Mouse (Mus musculus): ENCODE results near the gene Tmed10. TPM values are rescaled to one million over a fixed set of nuclear protein-coding genes. Genes with fewer than 3 reads are reported as not detected.

The Tmed10 gene
- polyA plus RNA-seq, 1 experiment from 2014 or later, result 156 TPM

GRCm38 (mm10) chr12:85344252-85344651, 30.4 kb downstream of the Tmed10 start:
- Histone ChIP-seq H3K9ac (replicated peaks) (no peak overlapping the region), H3K27me3 (no peaks in the 10 kb centered on the region), H3K9me3 (no peaks in the 10 kb centered on the region), H3K4me2 (replicated peaks) (no peak overlapping the region), H3K4me1 (peaks cover 9% of the 10 kb centered on the region), H3K4me3 (no peak overlapping the region), H3K27ac (replicated peaks) (no peak overlapping the region), H3K36me3 (peaks cover 24% of the 10 kb centered on the region)
- no peak for ATAC-seq (replicated peaks)
- WGBS, result 78% methylated on average over 7 of the region's 7 CpGs

GRCm38 (mm10) chr12:85342310-85342709, 32.3 kb downstream of the Tmed10 start:
- H3K4me1 ChIP-seq, result peaks cover 22% of the 10 kb centered on the region
- H3K9ac ChIP-seq (replicated peaks), result no peak overlapping the region
- no peak for ATAC-seq (replicated peaks)
- WGBS, result 79% methylated on average over 3 of the region's 4 CpGs
- no peak overlapping the region for H3K4me3 ChIP-seq
- no peak overlapping the region for H3K27ac ChIP-seq (replicated peaks)
- H3K27me3 ChIP-seq, result no peaks in the 10 kb centered on the region
- H3K4me2 ChIP-seq (replicated peaks), result no peak overlapping the region
- H3K36me3 ChIP-seq, result peaks cover 9% of the 10 kb centered on the region; the same call in 1 of the 2 replicates
- H3K9me3 ChIP-seq, result no peaks in the 10 kb centered on the region

GRCm38 (mm10) chr12:85341131-85341530, 33.5 kb downstream of the Tmed10 start:
- Histone ChIP-seq H3K27me3 (no peaks in the 10 kb centered on the region), H3K4me1 (peaks cover 23% of the 10 kb centered on the region), H3K4me2 (replicated peaks) (no peak overlapping the region), H3K36me3 (peaks cover 9% of the 10 kb centered on the region; the same call in 1 of the 2 replicates), H3K9ac (replicated peaks) (no peak overlapping the region), H3K4me3 (no peak overlapping the region), H3K9me3 (no peaks in the 10 kb centered on the region), H3K27ac (replicated peaks) (0 out of 2 replicates have a peak overlapping the region, but pooled peaks have one; percentile 34)
- WGBS, result 84% methylated on average over 1 of the region's 1 CpGs
- ATAC-seq (replicated peaks), result peak; percentile 36

GRCm38 (mm10) chr12:85339947-85340346, 34.7 kb downstream of the Tmed10 start:
- Histone ChIP-seq H3K27me3 (no peaks in the 10 kb centered on the region), H3K9ac (replicated peaks) (no peak overlapping the region), H3K4me2 (replicated peaks) (peak overlapping the region; percentile 63; the same call in 1 of the 2 replicates), H3K9me3 (no peaks in the 10 kb centered on the region), H3K4me3 (no peak overlapping the region), H3K4me1 (peaks cover 23% of the 10 kb centered on the region), H3K27ac (replicated peaks) (no peak overlapping the region; the same call in 1 of the 2 replicates), H3K36me3 (peaks cover 9% of the 10 kb centered on the region; the same call in 1 of the 2 replicates)
- WGBS, result 54% methylated on average over 4 of the region's 4 CpGs
- ATAC-seq (replicated peaks), result no peak

- peak; percentile 84 for ATAC-seq (replicated peaks)
- peak within 1 kb of the TSS; percentile 86 for H3K27ac ChIP-seq (replicated peaks)
- H3K27me3 ChIP-seq, result no peaks in the 10 kb centered on the region
- peaks cover 15% of the 10 kb centered on the region for H3K36me3 ChIP-seq
- peak within 1 kb of the TSS; percentile 92 for H3K4me3 ChIP-seq
- H3K4me1 ChIP-seq, result peaks cover 23% of the 10 kb centered on the region
- peak within 1 kb of the TSS; percentile 63 for H3K4me2 ChIP-seq (replicated peaks)
- no peaks in the 10 kb centered on the region for H3K9me3 ChIP-seq
- under 1% methylated on average over 36 of the region's 36 CpGs for WGBS
- peak within 1 kb of the TSS; percentile 93 for H3K9ac ChIP-seq (replicated peaks)
Measured at GRCm38 (mm10) chr12:85339243-85339729, 35.4 kb downstream of the Tmed10 start, which contains the start of gene Nek9. Nek9 (minus strand) TSS chr12:85339362.

GRCm38 (mm10) chr12:85338815-85339214, 35.8 kb downstream of the Tmed10 start:
- WGBS, result under 1% methylated on average over 41 of the region's 42 CpGs
- peak; percentile 82 for ATAC-seq (replicated peaks)

GRCm38 (mm10) chr12:85337567-85338311, 36.9 kb downstream of the Tmed10 start:
- Histone ChIP-seq H3K4me3 (peak overlapping the region; percentile 92; the same call in 1 of the 2 replicates), H3K9me3 (no peaks in the 10 kb centered on the region), H3K4me2 (replicated peaks) (peak overlapping the region; percentile 63; the same call in 1 of the 2 replicates), H3K4me1 (peaks cover 23% of the 10 kb centered on the region), H3K36me3 (peaks cover 25% of the 10 kb centered on the region), H3K27ac (replicated peaks) (no peak overlapping the region), H3K27me3 (no peaks in the 10 kb centered on the region), H3K9ac (replicated peaks) (no peak overlapping the region)
- 84% methylated on average over 6 of the region's 6 CpGs for WGBS
- no peak for ATAC-seq (replicated peaks)

More at GRCm38 (mm10) chr12:85338815-85339214, 35.8 kb downstream of the Tmed10 start:
- no peaks in the 10 kb centered on the region for H3K9me3 ChIP-seq
- peak overlapping the region; percentile 92 for H3K4me3 ChIP-seq
- no peaks in the 10 kb centered on the region for H3K27me3 ChIP-seq
- peak overlapping the region; percentile 63 for H3K4me2 ChIP-seq (replicated peaks)
- peaks cover 15% of the 10 kb centered on the region for H3K36me3 ChIP-seq
- peak overlapping the region; percentile 86 for H3K27ac ChIP-seq (replicated peaks)
- H3K9ac ChIP-seq (replicated peaks), result peak overlapping the region; percentile 93
- peaks cover 23% of the 10 kb centered on the region for H3K4me1 ChIP-seq

GRCm38 (mm10) chr12:85330153-85330552, 44.5 kb downstream of the Tmed10 start:
- Histone ChIP-seq H3K4me3 (no peak overlapping the region), H3K36me3 (peaks cover 85% of the 10 kb centered on the region), H3K4me1 (no peaks in the 10 kb centered on the region), H3K9ac (replicated peaks) (no peak overlapping the region), H3K4me2 (replicated peaks) (no peak overlapping the region), H3K27ac (replicated peaks) (no peak overlapping the region), H3K9me3 (no peaks in the 10 kb centered on the region), H3K27me3 (no peaks in the 10 kb centered on the region)
- WGBS, result 94% methylated on average over 7 of the region's 7 CpGs
- no peak for ATAC-seq (replicated peaks)

GRCm38 (mm10) chr12:85308651-85309050, 66.0 kb downstream of the Tmed10 start:
- Histone ChIP-seq H3K27me3 (no peaks in the 10 kb centered on the region), H3K27ac (replicated peaks) (no peak overlapping the region), H3K9ac (replicated peaks) (no peak overlapping the region), H3K4me3 (no peak overlapping the region), H3K36me3 (peaks cover 90% of the 10 kb centered on the region), H3K4me1 (no peaks in the 10 kb centered on the region), H3K9me3 (no peaks in the 10 kb centered on the region), H3K4me2 (replicated peaks) (no peak overlapping the region)
- ATAC-seq (replicated peaks), result no peak
- 59% methylated on average over 3 of the region's 3 CpGs for WGBS

GRCm38 (mm10) chr12:85305247-85305892, 69.3 kb downstream of the Tmed10 start:
- WGBS, result 46% methylated on average over 16 of the region's 16 CpGs
- H3K4me2 ChIP-seq (replicated peaks), result no peak overlapping the region
- H3K9me3 ChIP-seq, result no peaks in the 10 kb centered on the region
- no peak overlapping the region for H3K9ac ChIP-seq (replicated peaks)
- H3K36me3 ChIP-seq, result peaks cover 89% of the 10 kb centered on the region
- peak; percentile 58 for ATAC-seq (replicated peaks)
- no peaks in the 10 kb centered on the region for H3K27me3 ChIP-seq
- no peak overlapping the region; the same call in 1 of the 2 replicates for H3K27ac ChIP-seq (replicated peaks)
- H3K4me3 ChIP-seq, result no peak overlapping the region
- no peaks in the 10 kb centered on the region for H3K4me1 ChIP-seq

- no peaks in the 10 kb centered on the region for H3K27me3 ChIP-seq
- no peak overlapping the region for H3K4me3 ChIP-seq
- H3K4me1 ChIP-seq, result no peaks in the 10 kb centered on the region
- no peak for ATAC-seq (replicated peaks)
- H3K9me3 ChIP-seq, result no peaks in the 10 kb centered on the region
- H3K27ac ChIP-seq (replicated peaks), result no peak overlapping the region
- WGBS, result 83% methylated on average over 4 of the region's 4 CpGs
- H3K9ac ChIP-seq (replicated peaks), result no peak overlapping the region
- H3K4me2 ChIP-seq (replicated peaks), result no peak overlapping the region
- peaks cover 87% of the 10 kb centered on the region for H3K36me3 ChIP-seq
Measured at GRCm38 (mm10) chr12:85304725-85305124, 69.9 kb downstream of the Tmed10 start.

GRCm38 (mm10) chr12:85303256-85303655, 71.4 kb downstream of the Tmed10 start:
- Histone ChIP-seq H3K27ac (replicated peaks) (no peak overlapping the region), H3K36me3 (peaks cover 78% of the 10 kb centered on the region), H3K4me2 (replicated peaks) (no peak overlapping the region), H3K27me3 (no peaks in the 10 kb centered on the region), H3K4me1 (no peaks in the 10 kb centered on the region), H3K9me3 (no peaks in the 10 kb centered on the region), H3K9ac (replicated peaks) (no peak overlapping the region), H3K4me3 (no peak overlapping the region)
- ATAC-seq (replicated peaks), result no peak
- WGBS, result 85% methylated on average over 2 of the region's 2 CpGs
